Mouse (Mus musculus): Measurements from ENCODE around the gene Hoxb3. TPM values are rescaled to one million over a fixed set of nuclear protein-coding genes. Genes with fewer than 3 reads are reported as not detected.

Hoxb3 gene
- total RNA-seq, 2 experiments from 2014 or later, result not detected

- intact Hi-C loops (cut with DNase I), result no loop called here
- no peak for DNase-seq
Measured at GRCm38 (mm10) chr11:96349491-96350340, 26.6 kb downstream of the Hoxb3 start.

GRCm38 (mm10) chr11:96350341-96350624 is 27.2 kb downstream of the Hoxb3 start, which contains the start of gene Hoxb2:
Gene Hoxb2 (plus strand): TSS chr11:96350525.
- intact Hi-C loops (cut with DNase I), result no loop called here
- no peak for DNase-seq

- no peak for DNase-seq
- intact Hi-C loops (cut with DNase I), result no loop called here
Measured at GRCm38 (mm10) chr11:96350791-96351190, 27.7 kb downstream of the Hoxb3 start.

GRCm38 (mm10) chr11:96351312-96351711 is 28.2 kb downstream of the Hoxb3 start:
- intact Hi-C loops (cut with DNase I), result no loop called here
- DNase-seq, result no peak

GRCm38 (mm10) chr11:96351831-96352230 is 28.7 kb downstream of the Hoxb3 start:
- intact Hi-C loops (cut with DNase I), result no loop called here

GRCm38 (mm10) chr11:96352691-96353521 is 29.8 kb downstream of the Hoxb3 start:
- no peak for DNase-seq
- intact Hi-C loops (cut with DNase I), result no loop called here

More at GRCm38 (mm10) chr11:96351831-96352230, 28.7 kb downstream of the Hoxb3 start:
- no peak for DNase-seq

- intact Hi-C loops (cut with DNase I), result no loop called here
- DNase-seq, result no peak
Measured at GRCm38 (mm10) chr11:96353522-96353841, 30.4 kb downstream of the Hoxb3 start.

GRCm38 (mm10) chr11:96353939-96354338 is 30.8 kb downstream of the Hoxb3 start:
- DNase-seq, result no peak
- intact Hi-C loops (cut with DNase I), result no loop called here

- intact Hi-C loops (cut with DNase I), result no loop called here
- DNase-seq, result no peak
Measured at GRCm38 (mm10) chr11:96354376-96354775, 31.2 kb downstream of the Hoxb3 start.

GRCm38 (mm10) chr11:96354801-96355311 is 31.7 kb downstream of the Hoxb3 start:
- no peak for DNase-seq
- intact Hi-C loops (cut with DNase I), result no loop called here

GRCm38 (mm10) chr11:96363807-96364206 is 40.7 kb downstream of the Hoxb3 start:
- DNase-seq, result no peak
- intact Hi-C loops (cut with DNase I), result no loop called here

- intact Hi-C loops (cut with DNase I), result no loop called here
- DNase-seq, result no peak
Measured at GRCm38 (mm10) chr11:96365441-96366091, 42.4 kb downstream of the Hoxb3 start, which contains the start of gene Hoxb1. Gene Hoxb1 (plus strand): TSS chr11:96365752.

- no peak for DNase-seq
- intact Hi-C loops (cut with DNase I), result no loop called here
Measured at GRCm38 (mm10) chr11:96366092-96367041, 43.2 kb downstream of the Hoxb3 start.

GRCm38 (mm10) chr11:96367141-96367540 is 44.0 kb downstream of the Hoxb3 start:
- intact Hi-C loops (cut with DNase I), result no loop called here
- no peak for DNase-seq

- DNase-seq, result no peak
- intact Hi-C loops (cut with DNase I), result no loop called here
Measured at GRCm38 (mm10) chr11:96368686-96369085, 45.6 kb downstream of the Hoxb3 start.

- intact Hi-C loops (cut with DNase I), result no loop called here
- DNase-seq, result no peak
Measured at GRCm38 (mm10) chr11:96369140-96369539, 46.0 kb downstream of the Hoxb3 start.

- no peak for DNase-seq
- intact Hi-C loops (cut with DNase I), result no loop called here
Measured at GRCm38 (mm10) chr11:96371726-96372125, 48.6 kb downstream of the Hoxb3 start.

- intact Hi-C loops (cut with DNase I), result no loop called here
- DNase-seq, result no peak
Measured at GRCm38 (mm10) chr11:96372519-96372918, 49.4 kb downstream of the Hoxb3 start.

- no peak for DNase-seq
- intact Hi-C loops (cut with DNase I), result no loop called here
Measured at GRCm38 (mm10) chr11:96374810-96375209, 51.7 kb downstream of the Hoxb3 start.

GRCm38 (mm10) chr11:96383381-96383780 is 60.3 kb downstream of the Hoxb3 start:
- DNase-seq, result no peak
- intact Hi-C loops (cut with DNase I), result no loop called here

Measured in left cerebral cortex, postnatal 4 days (tissue).